Mouse (Mus musculus): ENCODE results near the gene Tnf. TPM values are rescaled to one million over a fixed set of nuclear protein-coding genes. Genes with fewer than 3 reads are reported as not detected.

Tnf gene
- polyA plus RNA-seq, 1 experiment from 2014 or later: 0.32 TPM

DNA sequence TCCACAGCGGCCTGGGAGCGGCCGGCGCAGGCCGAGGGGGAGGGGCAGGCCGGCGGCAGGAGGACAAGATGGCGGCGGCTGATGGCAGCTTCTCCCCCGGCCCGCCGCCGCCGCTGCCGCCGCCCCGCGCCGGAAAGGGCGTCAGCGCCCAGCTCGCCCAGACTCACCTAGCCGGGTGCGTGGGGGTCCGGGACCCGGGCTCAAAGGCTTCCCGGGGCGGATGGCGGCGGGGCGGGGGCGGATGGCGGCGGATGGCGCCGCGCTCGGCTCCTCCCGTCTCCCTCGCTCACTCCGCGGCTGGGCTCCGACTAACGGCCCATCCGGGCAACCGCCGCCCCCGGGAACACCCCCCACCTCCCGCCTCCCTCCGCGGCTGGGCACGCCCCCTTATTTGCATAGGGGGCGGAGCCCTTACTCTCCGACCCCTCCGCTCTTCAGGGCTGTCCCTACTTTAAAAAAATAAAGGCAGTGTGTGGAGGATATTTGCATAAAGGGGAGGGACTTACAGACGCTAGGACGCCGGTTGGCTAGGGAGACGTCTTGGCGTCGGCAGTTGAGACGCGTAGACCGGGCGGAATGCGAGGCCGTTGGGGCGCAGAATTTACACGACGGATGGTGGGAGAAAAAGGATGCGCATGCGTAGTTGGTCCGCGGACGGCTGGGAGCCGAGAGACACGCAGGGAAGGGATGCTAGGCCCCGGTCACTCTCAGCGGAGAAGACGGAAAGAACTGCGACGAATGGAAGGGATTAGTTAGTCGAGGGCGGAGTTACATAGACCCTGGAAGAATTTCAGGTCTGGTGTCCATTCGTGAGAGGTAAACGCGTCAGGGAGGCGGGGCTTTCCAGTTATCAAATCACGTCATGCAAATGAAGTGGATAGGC lies 37.0 kb downstream of the Tnf start, which contains the start of gene Prrc2a:
Gene Prrc2a, minus strand, starts transcription at position 330 of the 883 bp plus-strand sequence.
- H3K4me1 ChIP-seq (replicated peaks; ENCODE audit: control insufficient read depth, insufficient read depth): peaks cover 5% of the 10 kb centered on the region
- DNase-seq (ENCODE audit: low spot score) (peak; percentile 97), ATAC-seq (ENCODE audit: low FRiP score, low TSS enrichment) (peak; percentile 97)
- peak within 1 kb of the TSS; percentile 99 for H3K9ac ChIP-seq (ENCODE audit: low read length)
- H3K4me2 ChIP-seq (replicated peaks; ENCODE audit: low read depth): peak within 1 kb of the TSS; percentile 78
- H3K27me3 ChIP-seq (ENCODE audit: control insufficient read depth, insufficient read depth, low read length): no peaks in the 10 kb centered on the region
- WGBS: under 1% methylated on average over 62 of the region's 89 CpGs
- H3K9me3 ChIP-seq (ENCODE audit: control insufficient read depth, low read length): no peaks in the 10 kb centered on the region
- peak; percentile 4; the same call in 1 of the 2 replicates for TF ChIP-seq CTCF (IDR thresholded peaks at IDR 0.05; ENCODE audit: low read depth)
- TF ChIP-seq EP300 (optimal IDR thresholded peaks at IDR 0.05): no peak
- H3K36me3 ChIP-seq (ENCODE audit: control insufficient read depth, insufficient read depth, low read length): peaks cover 21% of the 10 kb centered on the region
- peak within 1 kb of the TSS; percentile 100 for H3K4me3 ChIP-seq (ENCODE audit: low read depth, low read length)
- H3K27ac ChIP-seq (replicated peaks): peak within 1 kb of the TSS; percentile 98

DNA sequence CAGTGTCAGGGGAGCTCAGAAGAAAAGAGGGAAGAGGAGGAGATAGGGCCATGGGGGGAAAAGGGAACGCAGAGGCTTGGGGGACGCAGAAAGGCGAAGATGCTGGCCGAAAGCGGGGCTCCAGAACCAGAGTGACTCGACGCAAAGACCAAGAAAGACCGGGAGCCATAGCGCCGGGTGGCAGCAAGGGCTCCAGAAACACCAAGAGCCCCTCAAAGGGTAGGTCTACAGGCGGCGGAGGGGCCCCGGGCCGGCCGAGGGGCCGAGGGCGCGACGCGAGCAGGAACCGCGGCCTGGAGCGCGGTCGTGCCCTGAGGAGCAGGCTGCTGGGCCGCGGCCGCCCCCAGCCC lies 37.6 kb downstream of the Tnf start:
- Histone ChIP-seq H3K27me3 (ENCODE audit: control insufficient read depth, insufficient read depth, low read length) (no peaks in the 10 kb centered on the region), H3K27ac (replicated peaks) (peak overlapping the region; percentile 98), H3K36me3 (ENCODE audit: control insufficient read depth, insufficient read depth, low read length) (peaks cover 27% of the 10 kb centered on the region), H3K4me2 (replicated peaks; ENCODE audit: low read depth) (peak overlapping the region; percentile 78), H3K9ac (ENCODE audit: low read length) (peak overlapping the region; percentile 99), H3K4me1 (replicated peaks; ENCODE audit: control insufficient read depth, insufficient read depth) (peaks cover 5% of the 10 kb centered on the region), H3K9me3 (ENCODE audit: control insufficient read depth, low read length) (no peaks in the 10 kb centered on the region), H3K4me3 (ENCODE audit: low read depth, low read length) (peak overlapping the region; percentile 100)
- ATAC-seq (ENCODE audit: low FRiP score, low TSS enrichment) (no peak; the same call in 1 of the 2 replicates), DNase-seq (ENCODE audit: low spot score) (no peak)
- WGBS: 0% methylated on average over 13 of the region's 28 CpGs
- TF ChIP-seq CTCF (IDR thresholded peaks at IDR 0.05; ENCODE audit: low read depth): no peak
- no peak for TF ChIP-seq EP300 (optimal IDR thresholded peaks at IDR 0.05)

DNA sequence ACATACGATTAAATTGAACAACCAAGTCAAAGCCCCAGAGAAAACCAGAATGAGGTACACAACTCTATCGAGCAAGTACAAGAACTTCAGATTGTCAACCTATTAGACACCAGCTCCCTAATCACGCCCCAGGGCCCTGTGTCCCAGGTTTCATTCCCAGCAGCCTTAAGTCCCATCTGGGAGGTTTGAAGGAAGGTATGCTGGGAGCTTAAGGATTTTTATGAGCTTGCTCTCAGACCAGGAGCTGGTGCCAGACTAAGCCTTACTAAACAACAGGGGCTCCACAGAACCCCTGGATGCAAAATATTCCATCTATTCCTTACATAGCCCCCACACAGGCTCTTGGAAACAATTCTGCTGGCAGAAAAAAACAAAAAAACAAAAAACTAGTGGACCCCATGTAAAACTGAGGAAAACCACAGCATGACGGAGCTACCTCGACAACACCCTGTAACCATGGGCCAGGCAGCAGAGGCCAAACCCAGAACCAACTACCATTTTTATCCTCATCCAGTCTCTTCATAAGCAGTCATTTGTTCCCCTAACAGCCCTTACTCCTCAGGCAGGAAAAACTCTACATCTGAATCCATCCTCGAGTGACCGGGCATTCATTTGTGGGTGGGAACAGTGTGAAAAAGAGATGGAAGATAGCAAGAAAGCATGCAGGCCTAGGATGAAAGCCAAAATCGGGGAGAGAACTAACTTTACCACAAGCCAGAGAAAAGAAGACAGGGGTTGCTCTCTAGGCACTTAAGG lies 38.3 kb downstream of the Tnf start:
- H3K4me2 ChIP-seq (replicated peaks; ENCODE audit: low read depth): peak overlapping the region; percentile 78
- TF ChIP-seq EP300 (optimal IDR thresholded peaks at IDR 0.05) (no peak), CTCF (IDR thresholded peaks at IDR 0.05; ENCODE audit: low read depth) (no peak)
- WGBS: 8% methylated on average over 8 of the region's 8 CpGs
- H3K9ac ChIP-seq (ENCODE audit: low read length): peak overlapping the region; percentile 99
- ATAC-seq (ENCODE audit: low FRiP score, low TSS enrichment): no peak
- H3K9me3 ChIP-seq (ENCODE audit: control insufficient read depth, low read length): no peaks in the 10 kb centered on the region
- peak overlapping the region; percentile 100 for H3K4me3 ChIP-seq (ENCODE audit: low read depth, low read length)
- H3K36me3 ChIP-seq (ENCODE audit: control insufficient read depth, insufficient read depth, low read length): peaks cover 33% of the 10 kb centered on the region
- peaks cover 5% of the 10 kb centered on the region for H3K4me1 ChIP-seq (replicated peaks; ENCODE audit: control insufficient read depth, insufficient read depth)
- peak overlapping the region; percentile 98 for H3K27ac ChIP-seq (replicated peaks)
- no peaks in the 10 kb centered on the region for H3K27me3 ChIP-seq (ENCODE audit: control insufficient read depth, insufficient read depth, low read length)
- no peak for DNase-seq (ENCODE audit: low spot score)

DNA sequence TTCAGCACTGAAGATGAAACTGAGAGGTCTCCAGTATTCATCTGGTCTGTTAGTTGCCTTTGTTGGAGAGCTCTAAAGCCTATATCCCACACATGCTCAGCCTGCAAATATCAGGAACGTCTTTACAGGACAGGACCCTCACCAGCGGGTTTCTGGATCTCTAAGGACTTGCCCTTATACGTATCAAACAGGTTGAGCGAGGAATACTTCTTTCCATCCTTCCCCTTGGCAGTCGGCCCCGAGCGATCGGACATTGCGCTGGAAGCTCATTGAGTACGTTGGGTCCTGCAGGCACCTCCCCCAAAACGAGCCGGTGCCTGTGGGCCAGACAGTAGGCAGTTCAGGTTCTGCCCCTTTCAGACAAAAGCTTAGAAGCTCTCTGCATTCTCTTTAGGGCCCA lies 39.1 kb downstream of the Tnf start:
- Histone ChIP-seq H3K27ac (replicated peaks) (0 out of 2 replicates have a peak overlapping the region, but pooled peaks have one; percentile 53), H3K9me3 (ENCODE audit: control insufficient read depth, low read length) (no peaks in the 10 kb centered on the region), H3K36me3 (ENCODE audit: control insufficient read depth, insufficient read depth, low read length) (peaks cover 40% of the 10 kb centered on the region), H3K9ac (ENCODE audit: low read length) (peak overlapping the region; percentile 59), H3K4me2 (replicated peaks; ENCODE audit: low read depth) (peak overlapping the region; percentile 78), H3K27me3 (ENCODE audit: control insufficient read depth, insufficient read depth, low read length) (no peaks in the 10 kb centered on the region), H3K4me3 (ENCODE audit: low read depth, low read length) (peak overlapping the region; percentile 100), H3K4me1 (replicated peaks; ENCODE audit: control insufficient read depth, insufficient read depth) (peaks cover 5% of the 10 kb centered on the region)
- WGBS: 12% methylated on average over 12 of the region's 12 CpGs
- DNase-seq (ENCODE audit: low spot score): no peak
- ATAC-seq (ENCODE audit: low FRiP score, low TSS enrichment): no peak
- no peak for TF ChIP-seq CTCF (IDR thresholded peaks at IDR 0.05; ENCODE audit: low read depth)
- no peak for TF ChIP-seq EP300 (optimal IDR thresholded peaks at IDR 0.05)

DNA sequence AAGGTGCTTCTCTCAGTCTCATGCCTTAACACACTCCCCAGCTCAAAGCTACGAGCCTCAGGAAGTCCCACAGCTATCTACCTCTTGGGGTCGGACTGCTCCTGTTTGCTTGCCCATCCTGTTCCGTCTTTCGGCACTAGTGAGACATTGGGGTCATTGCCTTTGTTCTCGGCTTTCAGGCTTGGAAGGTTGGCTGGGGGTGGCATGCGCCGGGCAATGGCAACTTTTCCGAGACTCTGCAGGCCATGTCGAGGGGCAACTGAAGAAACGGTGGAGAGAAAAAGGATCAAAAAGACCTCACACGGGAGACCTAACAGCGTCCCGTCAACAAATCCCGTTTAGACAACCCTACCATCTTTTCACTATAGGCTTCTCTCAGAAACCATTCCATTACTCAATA lies 39.7 kb downstream of the Tnf start:
- H3K9ac ChIP-seq (ENCODE audit: low read length): peak overlapping the region; percentile 59
- 58% methylated on average over 14 of the region's 14 CpGs for WGBS
- peaks cover 5% of the 10 kb centered on the region for H3K4me1 ChIP-seq (replicated peaks; ENCODE audit: control insufficient read depth, insufficient read depth)
- H3K27me3 ChIP-seq (ENCODE audit: control insufficient read depth, insufficient read depth, low read length): no peaks in the 10 kb centered on the region
- no peak for DNase-seq (ENCODE audit: low spot score)
- H3K4me2 ChIP-seq (replicated peaks; ENCODE audit: low read depth): peak overlapping the region; percentile 78
- no peak for TF ChIP-seq EP300 (optimal IDR thresholded peaks at IDR 0.05)
- H3K9me3 ChIP-seq (ENCODE audit: control insufficient read depth, low read length): no peaks in the 10 kb centered on the region
- H3K36me3 ChIP-seq (ENCODE audit: control insufficient read depth, insufficient read depth, low read length): peaks cover 45% of the 10 kb centered on the region
- no peak overlapping the region for H3K4me3 ChIP-seq (ENCODE audit: low read depth, low read length)
- ATAC-seq (ENCODE audit: low FRiP score, low TSS enrichment): no peak
- H3K27ac ChIP-seq (replicated peaks): no peak overlapping the region
